Mouse (Mus musculus): ENCODE measurements around the gene Tecpr1. TPM values are rescaled to one million over a fixed set of nuclear protein-coding genes. Genes with fewer than 3 reads are reported as not detected.
A peak's percentile ranks its signal among the peaks of the same experiment; 100 is the strongest.

Tecpr1 gene
- total and polyA plus RNA-seq, 3 experiments, result 2.8 to 6.2 (median 6.0) TPM

DNA sequence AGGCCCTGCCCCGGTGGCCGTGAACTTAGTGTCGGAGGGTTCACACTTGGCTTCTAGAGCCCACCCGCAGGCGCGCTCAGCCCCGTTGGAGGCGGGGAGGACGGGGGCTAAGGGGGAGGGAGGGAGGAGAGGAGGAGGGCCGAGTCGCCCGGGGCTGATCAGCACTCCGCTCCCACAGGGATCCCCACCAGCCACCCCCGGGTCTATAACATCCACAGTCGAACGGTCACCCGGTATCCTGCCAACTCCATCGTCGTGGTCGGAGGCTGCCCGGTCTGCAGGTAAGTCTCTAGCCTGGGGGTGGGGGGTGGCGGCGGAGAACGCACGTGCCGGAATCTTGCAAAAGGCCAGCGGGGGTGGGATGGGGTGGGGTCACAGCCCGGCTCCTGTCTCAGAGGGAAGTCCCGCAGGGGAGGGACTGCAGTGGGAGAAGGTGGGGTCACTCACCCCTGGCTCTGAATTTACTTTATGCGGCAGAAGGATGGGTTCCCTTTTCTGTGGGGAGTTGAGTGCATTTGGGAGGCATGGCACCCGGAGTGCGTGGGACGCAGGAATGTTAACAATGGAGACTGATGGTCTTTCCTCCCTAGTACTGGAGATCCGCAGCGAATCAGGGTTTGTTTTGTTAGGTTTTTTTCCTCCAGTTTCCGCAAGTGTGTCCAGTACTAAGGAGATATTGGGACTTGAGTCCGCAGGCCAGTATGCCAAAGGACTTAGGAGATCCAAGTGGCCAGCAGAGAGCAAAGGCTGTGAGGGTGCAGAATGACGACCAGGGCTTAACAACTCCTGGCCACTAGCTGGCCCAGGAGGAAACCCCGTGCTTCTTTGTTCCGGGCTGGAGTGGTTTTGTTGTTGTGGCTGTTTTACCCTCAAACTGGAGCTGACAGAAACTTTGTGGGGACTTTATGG lies 32.5 kb upstream of the Tecpr1 start:
- Histone ChIP-seq H3K36me3 (replicated peaks in 1 of 2; ENCODE audit: control insufficient read depth in 1 of 2, insufficient read depth in 1 of 2, low read length in 1 of 2) (peaks cover 0 to 42% of the 10 kb centered on the region in 2 experiments), H3K79me2 (replicated peaks; ENCODE audit: control insufficient read depth, extremely low read depth, insufficient read depth, poor library complexity, severe bottlenecking) (no peaks in the 10 kb centered on the region), H3K4me1 (ENCODE audit: control insufficient read depth in 1 of 2, insufficient read depth in 2 of 2) (peaks cover 9 to 83% of the 10 kb centered on the region in 2 experiments), H3K9ac (ENCODE audit: insufficient read depth, low read depth) (peak overlapping the region; percentile 99), H3K9me3 (replicated peaks; ENCODE audit: low read length) (no peaks in the 10 kb centered on the region), H3K27me3 (replicated peaks) (no peaks in the 10 kb centered on the region), H3K4me3 (replicated peaks in 1 of 3; ENCODE audit: low read depth in 2 of 3, low read length in 2 of 3, poor library complexity in 1 of 3) (peak overlapping the region; percentile 57 to 91 (median 76)), H3K27ac (ENCODE audit: insufficient read depth, low read depth) (no peak overlapping the region), H3K4me2 (ENCODE audit: insufficient read depth, low read depth, poor library complexity, severe bottlenecking) (peak overlapping the region; percentile 89)
- DNase-seq (ENCODE audit: extremely low read depth), result no peak
- in situ Hi-C loops (cut with MboI; ENCODE audit: low pct_ligation_motif_present, low pct_unique_long_range_greater_than_20kb, low sequenced_read_pairs) (no loop called here), dilution Hi-C loops (cut with MboI; ENCODE audit: extremely low pct_ligation_motif_present, extremely low pct_unique_long_range_greater_than_20kb, low sequenced_read_pairs) (no loop called here)
- TF ChIP-seq JUN (IDR thresholded peaks at IDR 0.05; ENCODE audit: insufficient read depth, low read depth, low read length) (no peak), MXI1 (IDR thresholded peaks at IDR 0.05; ENCODE audit: low read depth, low read length) (peak; percentile 43), BHLHE40 (IDR thresholded peaks at IDR 0.05; ENCODE audit: low read depth, low read length) (peak; percentile 92)

DNA sequence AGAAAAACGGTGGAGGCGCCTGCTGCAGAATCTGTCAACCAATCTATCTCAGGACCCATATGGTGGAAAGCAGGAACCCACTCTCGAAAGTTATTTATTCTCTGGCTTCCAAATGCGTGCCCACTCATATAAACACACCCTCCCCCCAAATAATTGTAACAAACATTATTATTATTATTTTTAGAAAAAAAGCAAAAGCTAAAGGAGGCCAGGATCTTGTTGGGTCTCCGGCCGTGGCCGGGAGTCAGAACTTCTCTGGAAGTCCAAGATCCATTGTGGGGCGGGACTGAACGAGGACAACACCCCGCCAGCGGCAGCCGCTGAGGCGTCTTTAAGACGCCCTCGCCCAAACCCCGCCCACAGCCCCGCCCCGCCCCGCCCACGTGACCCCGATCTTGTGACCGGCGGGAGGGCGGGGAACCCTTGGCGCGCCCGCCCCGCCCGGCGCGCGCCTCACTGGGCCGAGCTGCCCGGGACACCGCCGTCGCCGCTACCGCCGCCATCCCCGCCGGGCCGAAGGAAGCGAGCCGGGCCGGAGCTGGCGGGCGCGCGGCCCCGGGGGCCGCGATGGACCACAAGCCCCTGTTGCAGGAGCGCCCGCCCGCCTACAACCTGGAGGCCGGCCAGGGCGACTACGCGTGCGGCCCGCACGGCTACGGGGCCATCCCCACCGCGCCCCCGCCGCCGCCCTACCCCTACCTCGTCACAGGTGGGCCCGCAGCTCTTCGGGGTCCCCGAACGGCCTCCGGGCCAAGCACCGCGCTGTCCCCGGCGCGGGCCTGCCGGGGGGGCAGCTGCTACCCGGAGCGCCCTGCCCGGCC lies 31.6 kb upstream of the Tecpr1 start:
- H3K4me1 ChIP-seq (ENCODE audit: control insufficient read depth in 1 of 2, insufficient read depth in 2 of 2), result peaks cover 9 to 76% of the 10 kb centered on the region in 2 experiments
- peak; percentile 85 for DNase-seq (ENCODE audit: extremely low read depth)
- peaks cover 7% of the 10 kb centered on the region for H3K9me3 ChIP-seq (replicated peaks; ENCODE audit: low read length)
- H3K27ac ChIP-seq (ENCODE audit: insufficient read depth, low read depth), result no peak overlapping the region
- dilution Hi-C loops (cut with MboI; ENCODE audit: extremely low pct_ligation_motif_present, extremely low pct_unique_long_range_greater_than_20kb, low sequenced_read_pairs) (no loop called here), in situ Hi-C loops (cut with MboI; ENCODE audit: low pct_ligation_motif_present, low pct_unique_long_range_greater_than_20kb, low sequenced_read_pairs) (no loop called here)
- peak overlapping the region; percentile 89 for H3K4me2 ChIP-seq (ENCODE audit: insufficient read depth, low read depth, poor library complexity, severe bottlenecking)
- TF ChIP-seq EP300 (IDR thresholded peaks at IDR 0.05; ENCODE audit: low read length) (no peak), SIN3A (IDR thresholded peaks at IDR 0.05; ENCODE audit: low read length) (peak; percentile 58; the same call in 1 of the 2 replicates), MAFK (IDR thresholded peaks at IDR 0.05; ENCODE audit: insufficient replicate concordance, low read length) (no peak), NELFE (IDR thresholded peaks at IDR 0.05; ENCODE audit: low read depth, low read length) (no peak; the same call in 1 of the 2 replicates), RCOR1 (conservative IDR thresholded peaks at IDR 0.05; ENCODE audit: low read depth, low read length) (no peak), MYC (IDR thresholded peaks at IDR 0.05; ENCODE audit: low read depth, low read length) (no peak), UBTF (IDR thresholded peaks at IDR 0.05; ENCODE audit: low read depth, low read length) (no peak; the same call in 1 of the 2 replicates), BHLHE40 (IDR thresholded peaks at IDR 0.05; ENCODE audit: low read depth, low read length) (no peak), TBP (conservative IDR thresholded peaks at IDR 0.05; ENCODE audit: low read depth, low read length) (no peak), ELF1 (IDR thresholded peaks at IDR 0.05; ENCODE audit: low read depth, low read length) (no peak), KAT2A (IDR thresholded peaks at IDR 0.05; ENCODE audit: insufficient replicate concordance, low read length) (no peak), ZMIZ1 (IDR thresholded peaks at IDR 0.05; ENCODE audit: low read depth, low read length) (no peak), MAX (IDR thresholded peaks at IDR 0.05; ENCODE audit: low read length) (no peak), MAZ (IDR thresholded peaks at IDR 0.05; ENCODE audit: low read depth, low read length) (no peak; the same call in 1 of the 2 replicates), NRF1 (IDR thresholded peaks at IDR 0.05; ENCODE audit: low read depth, low read length) (peak; percentile 32; the same call in 1 of the 2 replicates), ZKSCAN1 (IDR thresholded peaks at IDR 0.05; ENCODE audit: borderline replicate concordance, low read depth, low read length) (no peak), TCF12 (IDR thresholded peaks at IDR 0.05; ENCODE audit: low read depth, low read length) (peak; percentile 65), POLR2AphosphoS2 (IDR thresholded peaks at IDR 0.05; ENCODE audit: low read depth, low read length) (no peak), USF1 (IDR thresholded peaks at IDR 0.05; ENCODE audit: low read depth, low read length) (peak; percentile 90), CTCF (conservative IDR thresholded peaks at IDR 0.05 in 1 of 2, IDR thresholded peaks at IDR 0.05 in 1 of 2; ENCODE audit: low read depth in 2 of 2, low read length in 2 of 2) (no peak), POLR2A (IDR thresholded peaks at IDR 0.05; ENCODE audit: low read depth, low read length) (peak; percentile 40; the same call in 1 of the 2 replicates), ZNF384 (IDR thresholded peaks at IDR 0.05; ENCODE audit: low read depth, low read length) (no peak)
- H3K79me2 ChIP-seq (replicated peaks; ENCODE audit: control insufficient read depth, extremely low read depth, insufficient read depth, poor library complexity, severe bottlenecking), result no peaks in the 10 kb centered on the region
- peak overlapping the region; percentile 41 to 91 (median 76) for H3K4me3 ChIP-seq (replicated peaks in 1 of 3; ENCODE audit: low read depth in 2 of 3, low read length in 2 of 3, poor library complexity in 1 of 3)
- peaks cover 0 to 33% of the 10 kb centered on the region in 2 experiments for H3K36me3 ChIP-seq (replicated peaks in 1 of 2; ENCODE audit: control insufficient read depth in 1 of 2, insufficient read depth in 1 of 2, low read length in 1 of 2)
- H3K9ac ChIP-seq (ENCODE audit: insufficient read depth, low read depth), result peak overlapping the region; percentile 99
- H3K27me3 ChIP-seq (replicated peaks), result no peaks in the 10 kb centered on the region
